In the genomic region with DNA sequence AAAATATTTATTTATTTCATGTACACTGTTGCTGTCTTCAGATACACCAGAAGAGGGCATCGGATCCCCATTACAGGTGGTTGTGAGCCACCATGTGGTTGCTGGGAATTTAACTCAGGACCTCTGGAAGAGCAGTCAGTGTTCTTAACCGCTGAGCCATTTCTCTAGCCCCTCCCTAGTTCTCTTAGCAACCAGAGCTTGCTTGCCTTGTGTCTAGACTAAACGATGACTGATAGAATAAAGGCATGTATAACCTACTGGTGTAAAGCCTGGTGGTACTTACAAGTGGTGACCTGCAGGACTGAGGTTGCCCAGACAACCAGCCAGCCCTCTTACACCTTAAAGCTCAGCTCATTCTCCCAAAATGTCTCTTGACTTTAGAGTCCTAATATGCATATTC, we compare ENCODE assay signal across 5 mouse cellular contexts. TPM values are rescaled to one million over a fixed set of nuclear protein-coding genes. Genes with fewer than 3 reads are reported as not detected.
"Had no signal": no experiment of that assay in that cellular context is flagged by ENCODE, and none has a peak within 500 bp of the region (broad histone marks: within the 10 kb centered on the region; RNA-seq: fewer than 3 reads in every experiment).

No protein-coding gene starts in this region.

RNA-seq across cellular contexts. Expression of gene Cilp, which starts 9.9 kb away (rescaled TPM):
- total RNA-seq: megakaryocyte, adult 5-6 weeks; megakaryocyte-erythroid progenitor cell, adult 5-6 weeks; monocyte, adult 5-6 weeks; neutrophil, adult 5-6 weeks had no signal
- polyA plus RNA-seq: lung, embryonic 14.5 days had no signal
